Mouse (Mus musculus): Measurements from ENCODE around the gene Dcaf5. TPM values are rescaled to one million over a fixed set of nuclear protein-coding genes. Genes with fewer than 3 reads are reported as not detected.

The Dcaf5 gene
- polyA plus RNA-seq (2012; rRNA removed) = 6.5 and 6.9 TPM in 2 replicates

GRCm38 (mm10) chr12:80436336-80436976 is at the start of gene Dcaf5:
Gene Dcaf5 (minus strand): TSS chr12:80436601.

GRCm38 (mm10) chr12:80462942-80463651 is 26.7 kb upstream of the Dcaf5 start, which contains the start of gene Exd2:
Gene Exd2 (plus strand): TSS chr12:80463095.

Other genes with a start within 250 kb of the Dcaf5 start
- 37.4 and 44.7 TPM in 2 replicates for gene Actn1, start 176.2 kb downstream of the Dcaf5 start, polyA plus RNA-seq (2012; rRNA removed)
- 3.1 and 3.6 TPM in 2 replicates for gene Exd2, start 26.5 kb upstream of the Dcaf5 start, polyA plus RNA-seq (2012; rRNA removed)
- 1.7 and 1.8 TPM in 2 replicates for gene Galnt16, start 81.7 kb upstream of the Dcaf5 start, polyA plus RNA-seq (2012; rRNA removed)
- 26.7 and 38.3 TPM in 2 replicates for gene Slc39a9, start 207.3 kb upstream of the Dcaf5 start, polyA plus RNA-seq (2012; rRNA removed)
- gene Erh, start 207.7 kb upstream of the Dcaf5 start, polyA plus RNA-seq (2012; rRNA removed) = 2.0 and 6.4 TPM in 2 replicates

All from stomach, adult 2 months (tissue).